Mouse (Mus musculus): ENCODE data around the gene Cpeb2. TPM values are rescaled to one million over a fixed set of nuclear protein-coding genes. Genes with fewer than 3 reads are reported as not detected.
A peak's percentile ranks its signal among the peaks of the same experiment; 100 is the strongest.

Gene Cpeb2
- polyA plus RNA-seq, 1 experiment = 3.4 TPM

GRCm38 (mm10) chr5:43224245-43224644, 8.7 kb upstream of the Cpeb2 start:
- Histone ChIP-seq H3ac (ENCODE audit: control insufficient read depth, insufficient read length) (no peak overlapping the region), H3K36me3 (ENCODE audit: control insufficient read depth, insufficient read depth) (no peaks in the 10 kb centered on the region), H3K27me3 (ENCODE audit: control insufficient read depth, insufficient read depth, insufficient read length) (no peaks in the 10 kb centered on the region), H3K79me2 (ENCODE audit: control insufficient read depth, insufficient read depth) (no peaks in the 10 kb centered on the region), H3K4me2 (ENCODE audit: low read depth) (no peak overlapping the region), H3K4me3 (no peak overlapping the region)
- TF ChIP-seq MYOG (IDR thresholded peaks at IDR 0.05; ENCODE audit: control insufficient read depth in 1 of 3, insufficient read depth in 1 of 3, insufficient read length in 2 of 3, low read depth in 2 of 3) (no peak), MAX (IDR thresholded peaks at IDR 0.05; ENCODE audit: low read depth) (no peak), MYOD1 (IDR thresholded peaks at IDR 0.05; ENCODE audit: control insufficient read depth in 1 of 3, insufficient read length in 2 of 3, low read depth in 2 of 3) (no peak), SRF (IDR thresholded peaks at IDR 0.05; ENCODE audit: control insufficient read depth, insufficient read length, low read depth) (no peak), E2F4 (IDR thresholded peaks at IDR 0.05; ENCODE audit: insufficient read depth) (no peak), POLR2A (IDR thresholded peaks at IDR 0.05; ENCODE audit: insufficient read length, low read depth) (no peak), TCF3 (IDR thresholded peaks at IDR 0.05; ENCODE audit: insufficient read length, low read depth) (no peak), CEBPB (IDR thresholded peaks at IDR 0.05; ENCODE audit: insufficient read depth, poor library complexity, severe bottlenecking) (no peak), TCF12 (IDR thresholded peaks at IDR 0.05; ENCODE audit: insufficient read depth, poor library complexity, severe bottlenecking) (no peak), POLR2AphosphoS2 (IDR thresholded peaks at IDR 0.05; ENCODE audit: insufficient read length, low read depth) (no peak)

- H3ac ChIP-seq (ENCODE audit: control insufficient read depth, insufficient read length) = no peak overlapping the region
- H3K4me3 ChIP-seq = no peak overlapping the region
- no peak overlapping the region for H3K4me2 ChIP-seq (ENCODE audit: low read depth)
- no peaks in the 10 kb centered on the region for H3K79me2 ChIP-seq (ENCODE audit: control insufficient read depth, insufficient read depth)
- H3K27me3 ChIP-seq (ENCODE audit: control insufficient read depth, insufficient read depth, insufficient read length) = no peaks in the 10 kb centered on the region
- TF ChIP-seq MAX (IDR thresholded peaks at IDR 0.05; ENCODE audit: low read depth) = no peak
- TF ChIP-seq E2F4 (IDR thresholded peaks at IDR 0.05; ENCODE audit: insufficient read depth) = no peak
- no peak for TF ChIP-seq MYOD1 (IDR thresholded peaks at IDR 0.05; ENCODE audit: control insufficient read depth in 1 of 3, insufficient read length in 2 of 3, low read depth in 2 of 3)
- TF ChIP-seq SRF (IDR thresholded peaks at IDR 0.05; ENCODE audit: control insufficient read depth, insufficient read length, low read depth) = no peak
- TF ChIP-seq USF1 (IDR thresholded peaks at IDR 0.05; ENCODE audit: low read depth) = no peak
- no peak for TF ChIP-seq CEBPB (IDR thresholded peaks at IDR 0.05; ENCODE audit: insufficient read depth, poor library complexity, severe bottlenecking)
- TF ChIP-seq POLR2AphosphoS2 (IDR thresholded peaks at IDR 0.05; ENCODE audit: insufficient read length, low read depth) = no peak
- no peak for TF ChIP-seq POLR2A (IDR thresholded peaks at IDR 0.05; ENCODE audit: insufficient read length, low read depth)
- TF ChIP-seq TCF12 (IDR thresholded peaks at IDR 0.05; ENCODE audit: insufficient read depth, poor library complexity, severe bottlenecking) = no peak
- no peaks in the 10 kb centered on the region for H3K36me3 ChIP-seq (ENCODE audit: control insufficient read depth, insufficient read depth)
These were observed 6.8 kb upstream of the Cpeb2 start for GRCm38 (mm10) chr5:43226160-43226559.

GRCm38 (mm10) chr5:43227607-43228006, 5.4 kb upstream of the Cpeb2 start:
- no peaks in the 10 kb centered on the region for H3K79me2 ChIP-seq (ENCODE audit: control insufficient read depth, insufficient read depth)
- H3ac ChIP-seq (ENCODE audit: control insufficient read depth, insufficient read length) = no peak overlapping the region
- H3K4me2 ChIP-seq (ENCODE audit: low read depth) = no peak overlapping the region
- H3K4me3 ChIP-seq = no peak overlapping the region
- TF ChIP-seq SRF (IDR thresholded peaks at IDR 0.05; ENCODE audit: control insufficient read depth, insufficient read length, low read depth) (no peak), TCF3 (IDR thresholded peaks at IDR 0.05; ENCODE audit: insufficient read length, low read depth) (no peak), E2F4 (IDR thresholded peaks at IDR 0.05; ENCODE audit: insufficient read depth) (no peak), TCF12 (IDR thresholded peaks at IDR 0.05; ENCODE audit: insufficient read depth, poor library complexity, severe bottlenecking) (no peak), REST (IDR thresholded peaks at IDR 0.05; ENCODE audit: insufficient read depth, insufficient read length) (no peak), MYOG (IDR thresholded peaks at IDR 0.05; ENCODE audit: control insufficient read depth in 1 of 3, insufficient read depth in 1 of 3, insufficient read length in 2 of 3, low read depth in 2 of 3) (no peak), POLR2A (IDR thresholded peaks at IDR 0.05; ENCODE audit: insufficient read length, low read depth) (no peak), MYOD1 (IDR thresholded peaks at IDR 0.05; ENCODE audit: control insufficient read depth in 1 of 3, insufficient read length in 2 of 3, low read depth in 2 of 3) (no peak), USF1 (IDR thresholded peaks at IDR 0.05; ENCODE audit: low read depth) (no peak), MAX (IDR thresholded peaks at IDR 0.05; ENCODE audit: low read depth) (no peak), CEBPB (IDR thresholded peaks at IDR 0.05; ENCODE audit: insufficient read depth, poor library complexity, severe bottlenecking) (no peak), POLR2AphosphoS2 (IDR thresholded peaks at IDR 0.05; ENCODE audit: insufficient read length, low read depth) (no peak)
- no peaks in the 10 kb centered on the region for H3K36me3 ChIP-seq (ENCODE audit: control insufficient read depth, insufficient read depth)
- H3K27me3 ChIP-seq (ENCODE audit: control insufficient read depth, insufficient read depth, insufficient read length) = no peaks in the 10 kb centered on the region

- Histone ChIP-seq H3K27me3 (ENCODE audit: control insufficient read depth, insufficient read depth, insufficient read length) (no peaks in the 10 kb centered on the region), H3K4me3 (no peak overlapping the region)
- TF ChIP-seq MYOD1 (IDR thresholded peaks at IDR 0.05; ENCODE audit: control insufficient read depth in 1 of 3, insufficient read length in 2 of 3, low read depth in 2 of 3) = no peak
- no peak for TF ChIP-seq USF1 (IDR thresholded peaks at IDR 0.05; ENCODE audit: low read depth)
- no peak for TF ChIP-seq POLR2AphosphoS2 (IDR thresholded peaks at IDR 0.05; ENCODE audit: insufficient read length, low read depth)
- no peak for TF ChIP-seq POLR2A (IDR thresholded peaks at IDR 0.05; ENCODE audit: insufficient read length, low read depth)
- TF ChIP-seq MAX (IDR thresholded peaks at IDR 0.05; ENCODE audit: low read depth) = no peak
These were observed 1.9 kb upstream of the Cpeb2 start for GRCm38 (mm10) chr5:43231061-43231460.

GRCm38 (mm10) chr5:43232149-43232479, 856 bp upstream of the Cpeb2 start:
- H3K4me2 ChIP-seq (ENCODE audit: low read depth) = peak overlapping the region; percentile 93
- no peaks in the 10 kb centered on the region for H3K36me3 ChIP-seq (ENCODE audit: control insufficient read depth, insufficient read depth)
- TF ChIP-seq MYOG (IDR thresholded peaks at IDR 0.05; ENCODE audit: control insufficient read depth in 1 of 3, insufficient read depth in 1 of 3, insufficient read length in 2 of 3, low read depth in 2 of 3) (no peak), MAX (IDR thresholded peaks at IDR 0.05; ENCODE audit: low read depth) (no peak), SRF (IDR thresholded peaks at IDR 0.05; ENCODE audit: control insufficient read depth, insufficient read length, low read depth) (no peak), REST (IDR thresholded peaks at IDR 0.05; ENCODE audit: insufficient read depth, insufficient read length) (no peak), USF1 (IDR thresholded peaks at IDR 0.05; ENCODE audit: low read depth) (no peak), CEBPB (IDR thresholded peaks at IDR 0.05; ENCODE audit: insufficient read depth, poor library complexity, severe bottlenecking) (no peak), POLR2AphosphoS2 (IDR thresholded peaks at IDR 0.05; ENCODE audit: insufficient read length, low read depth) (no peak), POLR2A (IDR thresholded peaks at IDR 0.05; ENCODE audit: insufficient read length, low read depth) (no peak), TCF12 (IDR thresholded peaks at IDR 0.05; ENCODE audit: insufficient read depth, poor library complexity, severe bottlenecking) (no peak), MYOD1 (IDR thresholded peaks at IDR 0.05; ENCODE audit: control insufficient read depth in 1 of 3, insufficient read length in 2 of 3, low read depth in 2 of 3) (no peak), E2F4 (IDR thresholded peaks at IDR 0.05; ENCODE audit: insufficient read depth) (no peak)
- peak overlapping the region; percentile 43 for H3K4me3 ChIP-seq
- peak overlapping the region; percentile 98 for H3ac ChIP-seq (ENCODE audit: control insufficient read depth, insufficient read length)
- H3K27me3 ChIP-seq (ENCODE audit: control insufficient read depth, insufficient read depth, insufficient read length) = no peaks in the 10 kb centered on the region
- H3K79me2 ChIP-seq (ENCODE audit: control insufficient read depth, insufficient read depth) = peaks cover 16% of the 10 kb centered on the region

More at GRCm38 (mm10) chr5:43231061-43231460, 1.9 kb upstream of the Cpeb2 start:
- H3K79me2 ChIP-seq (ENCODE audit: control insufficient read depth, insufficient read depth) = peaks cover 8% of the 10 kb centered on the region
- no peaks in the 10 kb centered on the region for H3K36me3 ChIP-seq (ENCODE audit: control insufficient read depth, insufficient read depth)
- H3ac ChIP-seq (ENCODE audit: control insufficient read depth, insufficient read length) = no peak overlapping the region
- H3K4me2 ChIP-seq (ENCODE audit: low read depth) = no peak overlapping the region

All from myocyte (in vitro differentiated cells).